Mouse (Mus musculus) ovary, postnatal 36 days (tissue): ENCODE results near the gene Rimbp3.

Source experiments
- DNase-seq: peaks from one replicate; pipeline ENCODE4 v3.0.0; 2022; ENCODE audit warnings: low spot score, mixed read lengths

The Rimbp3 gene

DNA sequence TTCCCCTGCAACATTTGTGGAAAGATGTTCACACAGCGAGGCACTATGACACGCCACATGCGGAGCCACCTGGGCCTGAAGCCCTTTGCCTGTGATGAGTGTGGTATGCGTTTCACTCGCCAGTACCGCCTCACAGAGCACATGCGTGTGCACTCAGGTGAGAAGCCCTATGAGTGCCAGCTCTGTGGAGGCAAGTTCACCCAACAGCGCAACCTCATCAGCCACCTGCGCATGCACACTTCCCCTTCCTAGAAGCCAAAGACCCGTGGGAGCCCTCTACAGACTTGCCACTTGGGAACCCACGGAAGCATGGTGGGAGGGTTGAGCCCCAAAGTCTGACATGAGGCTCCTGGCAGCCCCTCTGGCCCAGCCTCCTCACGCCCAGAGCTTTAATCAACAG is 50.5 kb downstream of the Rimbp3 start:
- DNase-seq, result no peak

DNA sequence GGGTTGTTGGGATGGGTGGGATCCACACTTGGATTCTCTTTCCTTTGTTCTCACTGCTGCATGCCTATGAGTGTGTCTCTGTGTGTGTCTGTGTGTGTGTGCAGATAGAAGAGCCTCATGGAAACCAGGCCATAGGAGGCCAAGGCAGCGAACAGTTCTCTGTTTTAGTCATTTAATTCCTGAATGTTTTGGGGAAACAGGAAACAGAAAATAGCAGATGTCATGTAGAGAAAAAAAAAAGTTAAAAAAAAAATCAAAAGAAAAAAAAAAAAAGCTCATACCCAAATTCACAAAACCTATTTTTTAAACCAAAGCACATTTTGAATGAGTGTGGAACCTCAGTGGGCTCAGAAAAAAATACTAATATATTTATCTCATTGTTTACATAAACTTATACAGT is 52.9 kb downstream of the Rimbp3 start:
- no peak for DNase-seq
